8 mouse cellular contexts compared by ENCODE assay signal in genomic region chr1:34700237-34701030, GRCm38 (mm10).
DNase-seq lines count a peak whose midpoint lies in the region; ATAC-seq lines count a peak whose summit lies in the region.

No protein-coding gene starts in this region.

- H3K27me3 ChIP-seq in forebrain, embryonic 16.5 days (replicated peaks; ENCODE audit: control insufficient read depth, insufficient read depth, low read length): no peaks in the 10 kb centered on the region

- no peaks in the 10 kb centered on the region for H3K9me3 ChIP-seq in forebrain, embryonic 16.5 days (ENCODE audit: control insufficient read depth, low read length)

- H3K36me3 ChIP-seq in forebrain, embryonic 16.5 days (ENCODE audit: control insufficient read depth, insufficient read depth): no peaks in the 10 kb centered on the region

- H3K4me1 ChIP-seq in forebrain, embryonic 16.5 days (replicated peaks; ENCODE audit: control insufficient read depth, insufficient read depth, low read length): peaks cover 12% of the 10 kb centered on the region

- no peak overlapping the region for H3K9ac ChIP-seq in forebrain, embryonic 16.5 days (replicated peaks; ENCODE audit: low read depth, low read length)

- peak; percentile 44 for DNase-seq in 3T3-L1 (ENCODE audit: low read depth, low spot score)
- peak; percentile 14 for DNase-seq in 416B (ENCODE audit: low read depth)
- peak; percentile 32 for DNase-seq in cerebellum, adult 11 months
- peak; percentile 70 for DNase-seq in kidney, postnatal 10 days
- DNase-seq in lung, postnatal 36 days: peak; percentile 36
- peak; percentile 24 for DNase-seq in right cerebral cortex, postnatal 25 days
- DNase-seq in urinary bladder, adult 2 months (ENCODE audit: low spot score): no peak

- H3K4me2 ChIP-seq in forebrain, embryonic 16.5 days (ENCODE audit: low read length): peak overlapping the region; percentile 17; the same call in 1 of the 2 replicates

- 43% methylated on average over 17 of the region's 17 CpGs for WGBS in forebrain, embryonic 16.5 days

- H3K4me3 ChIP-seq in forebrain, embryonic 16.5 days (replicated peaks; ENCODE audit: low read length): no peak overlapping the region

- ATAC-seq in forebrain, embryonic 16.5 days: peak; percentile 60

- no peak overlapping the region for H3K27ac ChIP-seq in forebrain, embryonic 16.5 days (ENCODE audit: low read length)
